Mouse (Mus musculus): ENCODE measurements around the gene Nectin3.

GRCm38 (mm10) chr16:46500759-46501158, 2.4 kb upstream of the Nectin3 start:
- TF ChIP-seq CTCF (IDR thresholded peaks at IDR 0.05; ENCODE audit: low read depth) (no peak), EP300 (IDR thresholded peaks at IDR 0.05; ENCODE audit: low read depth) (no peak)
